Mouse (Mus musculus) ES-E14 (cell line): ENCODE data around the gene Crybg3.

Source experiments
- CHD2 ChIP-seq: IDR thresholded peaks from 2 replicates; pipeline ENCODE4 v1.6.1; 2014; ENCODE audit warnings: mild to moderate bottlenecking, low read depth, low read length, inconsistent platforms
- HCFC1 ChIP-seq: IDR thresholded peaks from 2 replicates; pipeline ENCODE4 v1.6.1; 2012; ENCODE audit warnings: low read length, inconsistent platforms, borderline replicate concordance; ENCODE audit not compliant: insufficient read depth
- MAFK ChIP-seq: IDR thresholded peaks from 2 replicates; pipeline ENCODE4 v1.6.1; 2014; ENCODE audit warnings: mild to moderate bottlenecking, low read depth, low read length, inconsistent platforms; ENCODE audit not compliant: insufficient read depth
- ZC3H11A ChIP-seq: IDR thresholded peaks from 2 replicates; pipeline ENCODE4 v1.6.1; 2012; ENCODE audit warnings: low read depth, mild to moderate bottlenecking, inconsistent platforms, low read length, borderline replicate concordance

- TF ChIP-seq HCFC1 (no peak), MAFK (no peak), CHD2 (no peak), ZC3H11A (no peak)
These were observed 10.0 kb downstream of the Crybg3 start for GRCm38 (mm10) chr16:59590790-59591189.
